Mouse (Mus musculus) kidney, adult 2 months (tissue): ENCODE measurements around the gene Dnttip2.

ENCODE experiments used
- CTCF ChIP-seq: fragments of 200-500 bp; conservative IDR thresholded peaks from 2 replicates; pipeline ENCODE4 v1.5.1; 2011; ENCODE audit warnings: low read depth, mild to moderate bottlenecking, control low read depth, low read length, moderate library complexity, mixed read lengths; ENCODE audit not compliant: insufficient read depth, insufficient read length
- POLR2A ChIP-seq: fragments of 200-500 bp; IDR thresholded peaks from one replicate; pipeline ENCODE4 v1.6.1; 2011; ENCODE audit warnings: low read depth, low read length, control low read depth

- TF ChIP-seq POLR2A (no peak), CTCF (peak; percentile 36)
Measured at GRCm38 (mm10) chr3:122292300-122293222, 18.4 kb downstream of the Dnttip2 start.
